Mouse (Mus musculus) spleen, adult 2 months (tissue): Measurements from ENCODE around the gene Dhdh. TPM values are rescaled to one million over a fixed set of nuclear protein-coding genes. Genes with fewer than 3 reads are reported as not detected.
A peak's percentile ranks its signal among the peaks of the same experiment; 100 is the strongest.

Experiments
- DNase-seq, 2 experiments: peaks; one replicate each; pipeline versions ENCODE4 v3.0.0 to v3.0.0-alpha.2; 2012 to 2021; ENCODE audit warnings: low spot score in 2 of 2, low read depth in 1 of 2
- H3K27ac ChIP-seq: fragments of 200-500 bp; 2 replicates; pipeline ENCODE4 v1.5.1; 2012; ENCODE audit warnings: low read length, inconsistent platforms; ENCODE audit not compliant: insufficient read depth
- H3K27me3 ChIP-seq: fragments of 200-500 bp; 2 replicates; pipeline ENCODE4 v1.6.1; 2012; ENCODE audit warnings: mild to moderate bottlenecking, moderate library complexity, low read length, inconsistent platforms; ENCODE audit not compliant: control insufficient read depth, insufficient read depth
- H3K36me3 ChIP-seq: fragments of 200-500 bp; 2 replicates; pipeline ENCODE4 v1.6.1; 2012; ENCODE audit warnings: mild to moderate bottlenecking, low read length, inconsistent platforms; ENCODE audit not compliant: control insufficient read depth, insufficient read depth
- H3K4me1 ChIP-seq: fragments of 200-500 bp; 2 replicates; pipeline ENCODE4 v1.6.1; 2011; ENCODE audit warnings: inconsistent platforms; ENCODE audit not compliant: control insufficient read depth, insufficient read depth, insufficient read length
- H3K4me3 ChIP-seq: fragments of 200-500 bp; 2 replicates; pipeline ENCODE4 v1.5.1; 2011; ENCODE audit warnings: mild to moderate bottlenecking, inconsistent platforms; ENCODE audit not compliant: insufficient read depth, insufficient read length; ENCODE audit errors: extremely low read depth
- CTCF ChIP-seq: fragments of 200-500 bp; IDR thresholded peaks from 2 replicates; pipeline ENCODE4 v1.5.1; 2011; ENCODE audit warnings: mild to moderate bottlenecking, inconsistent platforms; ENCODE audit not compliant: insufficient read depth, insufficient read length, insufficient replicate concordance; ENCODE audit errors: extremely low read depth
- POLR2A ChIP-seq: fragments of 200-500 bp; IDR thresholded peaks from 2 replicates; pipeline ENCODE4 v1.6.1; 2011; ENCODE audit warnings: low read depth, low read length, inconsistent platforms
- WGBS: fragments of 180-500 bp; shearing (Covaris S2); methylation state at CpG from one replicate; pipeline ENCODE4 v1.1.7; 2018; 5-methylcytosine and 5-hydroxymethylcytosine counted together
- polyA plus RNA-seq: library from polyadenylated mRNA; depleted of rRNA; stranded (reverse); fragments of >200 nt; gene quantifications from 2 replicates; pipeline ENCODE4 v1.2.3, GENCODE M21; 2012

Gene Dhdh
- polyA plus RNA-seq, 1 experiment, result 1.6 TPM

- Histone ChIP-seq H3K36me3 (no peaks in the 10 kb centered on the region), H3K27ac (no peak overlapping the region), H3K27me3 (no peaks in the 10 kb centered on the region), H3K4me3 (no peak overlapping the region), H3K4me1 (peaks cover 2% of the 10 kb centered on the region; the same call in 1 of the 2 replicates)
- TF ChIP-seq CTCF (no peak), POLR2A (no peak)
- DNase-seq, result no peak
- WGBS, result 90% methylated on average over 7 of the region's 7 CpGs
Observed at GRCm38 (mm10) chr7:45514411-45514810, 25.8 kb upstream of the Dhdh start.

DNA sequence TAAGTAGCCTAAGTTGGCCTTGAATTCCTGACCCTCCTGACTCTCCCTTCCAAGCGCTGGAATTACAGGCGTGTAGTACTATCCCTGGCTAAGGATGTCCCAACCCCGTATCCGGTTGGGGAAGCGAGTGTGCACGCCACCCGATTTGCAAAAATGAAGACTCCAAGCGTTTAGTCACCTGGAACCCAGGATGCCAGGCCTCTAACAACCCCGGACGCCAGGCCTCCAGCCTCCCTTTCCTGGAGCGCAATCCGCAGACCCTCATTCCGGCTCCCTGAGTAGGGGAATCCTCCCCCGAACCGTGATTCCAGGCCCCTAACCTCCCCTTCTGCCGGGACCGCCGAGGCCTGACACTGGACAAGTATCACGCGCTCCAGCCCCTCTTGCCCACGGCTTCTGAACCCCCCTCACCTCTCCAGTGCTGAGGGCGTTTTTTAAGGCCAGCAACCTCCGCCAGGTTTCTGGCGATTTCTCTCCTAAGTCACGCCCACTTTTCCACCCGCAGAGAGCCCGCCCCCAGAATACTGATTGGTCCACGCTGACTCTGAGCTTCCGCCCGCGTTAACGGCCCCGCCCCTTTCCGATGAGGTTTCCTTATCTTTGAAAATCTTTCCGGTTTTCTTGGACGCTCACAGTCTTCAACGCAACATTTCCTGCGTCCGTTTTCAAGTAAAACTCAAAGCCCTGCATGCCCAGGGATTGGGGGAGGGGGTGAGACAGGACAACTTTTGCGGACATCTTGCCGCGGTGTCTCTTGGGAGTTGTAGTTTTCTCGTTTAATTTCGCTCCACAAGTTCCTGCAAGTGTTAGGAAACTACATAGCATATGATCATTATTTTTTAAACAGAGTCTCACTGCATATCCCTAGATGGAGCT, 21.5 kb upstream of the Dhdh start, which contains the start of gene Nucb1:
Gene Nucb1, minus strand, starts transcription at position 495 of the 876 bp plus-strand sequence.
- WGBS, result under 1% methylated on average over 44 of the region's 44 CpGs
- peaks cover 5% of the 10 kb centered on the region; the same call in 1 of the 2 replicates for H3K4me1 ChIP-seq
- peak; percentile 89 to 93 for DNase-seq
- peak within 1 kb of the TSS; percentile 90 for H3K4me3 ChIP-seq
- peak within 1 kb of the TSS; percentile 96 for H3K27ac ChIP-seq
- H3K36me3 ChIP-seq, result peaks cover 3% of the 10 kb centered on the region; the same call in 1 of the 2 replicates
- TF ChIP-seq CTCF (no peak), POLR2A (peak; percentile 52)
- no peaks in the 10 kb centered on the region for H3K27me3 ChIP-seq

DNA sequence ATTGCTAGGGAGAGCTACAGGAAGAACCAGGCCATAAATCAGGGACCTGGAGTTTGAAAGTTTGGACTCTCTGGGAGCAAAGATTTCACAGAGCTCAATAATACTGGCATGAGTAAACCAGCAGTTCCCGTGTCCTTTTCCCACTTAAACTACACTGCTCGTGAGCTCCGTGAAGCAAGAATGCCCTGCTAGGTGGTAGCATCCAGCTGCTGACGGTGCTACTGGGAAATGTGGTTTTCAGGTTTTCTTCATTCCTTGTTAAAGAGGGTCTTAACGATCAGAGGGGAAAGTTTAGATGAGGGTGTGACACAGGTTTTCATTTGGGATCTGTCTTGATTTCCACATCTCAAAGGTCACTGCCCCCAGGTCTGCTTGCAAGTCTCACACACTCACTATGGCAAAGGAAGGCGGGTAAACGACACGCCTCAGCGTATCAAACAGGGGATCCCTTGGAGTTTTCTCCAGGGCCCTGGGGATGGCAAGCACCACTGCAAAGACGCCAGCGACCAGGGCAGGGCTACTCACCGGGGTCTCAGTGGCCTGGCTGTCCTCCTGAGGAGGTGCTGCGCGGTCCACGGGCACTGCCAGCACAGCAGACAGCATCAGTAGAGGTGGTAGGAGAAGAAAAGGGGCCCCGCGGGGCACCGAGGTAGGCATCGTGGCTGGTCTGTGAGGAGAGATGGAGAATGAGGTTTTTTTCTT, 20.7 kb upstream of the Dhdh start:
- H3K4me1 ChIP-seq, result peaks cover 5% of the 10 kb centered on the region; the same call in 1 of the 2 replicates
- WGBS, result 16% methylated on average over 19 of the region's 19 CpGs
- TF ChIP-seq CTCF, result no peak
- no peak for TF ChIP-seq POLR2A
- H3K36me3 ChIP-seq, result peaks cover 3% of the 10 kb centered on the region; the same call in 1 of the 2 replicates
- H3K27me3 ChIP-seq, result no peaks in the 10 kb centered on the region
- DNase-seq, result no peak
- peak overlapping the region; percentile 88; the same call in 1 of the 2 replicates for H3K27ac ChIP-seq
- peak overlapping the region; percentile 90 for H3K4me3 ChIP-seq

DNA sequence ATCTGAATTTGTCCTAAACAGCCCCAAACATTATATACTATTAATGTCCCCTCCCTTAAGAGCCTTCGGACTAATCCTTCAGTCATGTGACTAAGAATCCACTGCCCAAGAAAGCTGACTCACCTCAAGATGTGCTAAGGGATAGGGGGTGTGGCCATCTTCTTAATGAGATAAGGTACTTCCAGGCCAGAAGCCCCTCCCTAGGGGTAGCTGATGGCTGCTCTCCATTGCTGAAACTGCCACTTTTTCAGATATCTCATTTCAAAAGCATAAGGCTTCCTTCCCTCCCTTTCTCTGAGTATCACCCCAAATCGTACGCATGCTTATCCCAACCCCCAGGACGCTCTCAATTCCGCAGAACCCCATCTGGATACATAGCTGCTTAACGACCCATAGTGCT, 20.0 kb upstream of the Dhdh start:
- Histone ChIP-seq H3K4me1 (peaks cover 5% of the 10 kb centered on the region; the same call in 1 of the 2 replicates), H3K4me3 (no peak overlapping the region), H3K36me3 (peaks cover 3% of the 10 kb centered on the region; the same call in 1 of the 2 replicates), H3K27ac (0 out of 2 replicates have a peak overlapping the region, but pooled peaks have one; percentile 5), H3K27me3 (no peaks in the 10 kb centered on the region)
- TF ChIP-seq CTCF, result no peak
- TF ChIP-seq POLR2A, result no peak
- DNase-seq, result no peak
- 76% methylated on average over 6 of the region's 6 CpGs for WGBS

DNA sequence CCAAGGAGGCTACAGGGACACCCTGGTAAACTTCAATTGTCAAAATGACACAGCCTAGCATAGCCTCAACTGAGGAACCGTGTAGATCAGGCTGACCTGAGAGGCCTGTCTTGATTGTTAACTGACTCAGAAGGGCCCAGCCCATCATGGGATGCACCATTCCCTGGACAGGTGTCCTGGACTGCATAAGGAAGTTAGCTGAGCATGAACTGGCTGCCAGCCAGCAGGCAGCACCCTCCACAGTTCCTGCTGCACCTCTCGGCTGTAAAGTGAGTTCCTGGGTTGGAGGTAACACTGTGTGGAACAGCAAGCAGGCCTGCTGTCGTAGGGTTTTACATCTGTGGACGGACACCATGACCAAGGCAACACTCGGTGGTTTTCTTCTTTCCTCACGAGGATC, 19.0 kb upstream of the Dhdh start:
- DNase-seq, result no peak
- Histone ChIP-seq H3K27me3 (no peaks in the 10 kb centered on the region), H3K36me3 (peaks cover 3% of the 10 kb centered on the region; the same call in 1 of the 2 replicates), H3K4me1 (peaks cover 5% of the 10 kb centered on the region; the same call in 1 of the 2 replicates), H3K4me3 (no peak overlapping the region), H3K27ac (no peak overlapping the region)
- 89% methylated on average over 6 of the region's 6 CpGs for WGBS
- TF ChIP-seq CTCF (no peak), POLR2A (no peak)

DNA sequence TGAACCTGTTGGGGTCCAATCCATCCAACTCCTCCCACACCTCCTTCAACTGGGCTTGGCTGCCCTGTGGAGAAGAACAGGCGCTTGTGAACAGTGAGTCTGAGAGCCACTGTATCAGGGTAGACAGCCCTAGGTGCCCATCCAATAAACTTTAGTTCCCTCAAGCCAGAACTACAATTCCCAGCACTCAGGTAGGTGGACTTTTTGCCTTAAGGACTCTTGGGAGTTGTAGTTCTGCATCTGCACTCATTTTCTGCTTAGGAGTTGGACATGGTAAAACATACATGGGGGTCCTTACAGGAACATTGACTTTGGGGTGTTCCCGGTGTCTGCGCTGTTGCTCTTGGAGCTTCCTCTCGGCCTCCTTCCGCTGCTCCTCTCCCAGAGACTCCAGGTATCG, 9.8 kb upstream of the Dhdh start:
- TF ChIP-seq CTCF (no peak), POLR2A (no peak)
- H3K4me1 ChIP-seq, result no peaks in the 10 kb centered on the region
- no peak for DNase-seq
- WGBS, result 95% methylated on average over 6 of the region's 6 CpGs
- no peaks in the 10 kb centered on the region for H3K27me3 ChIP-seq
- no peak overlapping the region for H3K27ac ChIP-seq
- no peak overlapping the region for H3K4me3 ChIP-seq
- H3K36me3 ChIP-seq, result peaks cover 28% of the 10 kb centered on the region

DNA sequence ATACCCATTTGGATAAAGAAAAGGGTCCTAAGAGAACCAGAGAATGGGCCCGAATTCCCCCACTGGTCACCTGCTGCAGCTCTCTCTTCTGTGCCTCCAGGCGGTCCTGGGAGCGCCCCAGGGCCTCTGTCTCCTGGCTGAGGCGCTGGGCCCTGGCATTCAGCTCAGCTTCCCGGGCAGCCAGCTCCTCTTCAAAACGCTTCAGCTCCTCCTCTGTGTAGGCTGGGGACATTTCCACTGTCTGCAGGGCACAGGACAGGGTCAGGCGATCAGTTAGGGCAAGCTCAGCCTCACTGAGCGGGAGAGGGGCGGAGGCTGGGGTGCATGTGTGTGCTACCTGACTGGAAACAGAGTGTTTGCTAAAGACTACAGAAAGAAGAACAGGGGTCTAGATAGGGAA, 5.9 kb upstream of the Dhdh start:
- Histone ChIP-seq H3K27me3 (no peaks in the 10 kb centered on the region), H3K4me3 (no peak overlapping the region), H3K27ac (no peak overlapping the region), H3K36me3 (peaks cover 23% of the 10 kb centered on the region), H3K4me1 (no peaks in the 10 kb centered on the region)
- TF ChIP-seq POLR2A (no peak), CTCF (no peak)
- DNase-seq, result no peak
- WGBS, result 91% methylated on average over 9 of the region's 9 CpGs
